Mouse (Mus musculus) midbrain, embryonic 16.5 days (tissue): ENCODE results near the gene Cstf2t. TPM values are rescaled to one million over a fixed set of nuclear protein-coding genes. Genes with fewer than 3 reads are reported as not detected.

Experiments
- ATAC-seq: fragments of 200-750 bp; cut with Nextera tagmentation; 2 replicates; pipeline ENCODE4 v1.8.0; 2017; ENCODE audit warnings: moderate TSS enrichment
- H3K27ac ChIP-seq: fragments of 300-500 bp; sonication (generic); 2 replicates; pipeline ENCODE4 v1.5.1; 2014; ENCODE audit warnings: mild to moderate bottlenecking, low read length, mixed read lengths
- H3K27me3 ChIP-seq: fragments of 300-500 bp; sonication (generic); 2 replicates; pipeline ENCODE4 v1.6.1; 2014; ENCODE audit warnings: low read depth, low read length, mixed read lengths; ENCODE audit not compliant: control insufficient read depth, insufficient read depth
- H3K36me3 ChIP-seq: fragments of 300-500 bp; sonication (generic); 2 replicates; pipeline ENCODE4 v1.6.1; 2014; ENCODE audit warnings: mild to moderate bottlenecking, low read length, moderate library complexity, mixed read lengths; ENCODE audit not compliant: control insufficient read depth, insufficient read depth
- H3K4me1 ChIP-seq: fragments of 300-500 bp; sonication (generic); 2 replicates; pipeline ENCODE4 v1.6.1; 2014; ENCODE audit warnings: mild to moderate bottlenecking, low read length, mixed read lengths; ENCODE audit not compliant: control insufficient read depth, insufficient read depth
- H3K4me2 ChIP-seq: fragments of 300-500 bp; sonication (generic); 2 replicates; pipeline ENCODE4 v1.6.1; 2014; ENCODE audit warnings: mild to moderate bottlenecking, low read length, mixed read lengths
- H3K4me3 ChIP-seq: fragments of 300-500 bp; sonication (generic); 2 replicates; pipeline ENCODE4 v1.5.1; 2014; ENCODE audit warnings: low read depth, mild to moderate bottlenecking, low read length, moderate library complexity, mixed read lengths
- H3K9ac ChIP-seq: fragments of 300-500 bp; sonication (generic); 2 replicates; pipeline ENCODE4 v1.6.1; 2014; ENCODE audit warnings: low read depth, low read length, mixed read lengths
- H3K9me3 ChIP-seq: fragments of 300-500 bp; sonication (generic); replicated peaks from 2 replicates; pipeline ENCODE4 v1.6.1; 2014; ENCODE audit warnings: mild to moderate bottlenecking, low read length, mixed read lengths; ENCODE audit not compliant: control insufficient read depth, poor library complexity, severe bottlenecking
- WGBS: fragments of 180-500 bp; shearing (Covaris S2); extraction: QIAGEN DNeasy Blood & Tissue Kit; methylation state at CpG from one replicate; pipeline ENCODE4 v1.1.7; 2014; 5-methylcytosine and 5-hydroxymethylcytosine counted together
- polyA plus RNA-seq: library from polyadenylated mRNA; unstranded; fragments of >200 nt; fragmentation: Nextera tagmentation; extraction: Ambion mirVana; gene quantifications from 2 replicates; pipeline ENCODE4 v1.2.1, GENCODE M21; 2015

Gene Cstf2t
- polyA plus RNA-seq, 1 experiment from 2014 or later = 78.0 TPM

DNA sequence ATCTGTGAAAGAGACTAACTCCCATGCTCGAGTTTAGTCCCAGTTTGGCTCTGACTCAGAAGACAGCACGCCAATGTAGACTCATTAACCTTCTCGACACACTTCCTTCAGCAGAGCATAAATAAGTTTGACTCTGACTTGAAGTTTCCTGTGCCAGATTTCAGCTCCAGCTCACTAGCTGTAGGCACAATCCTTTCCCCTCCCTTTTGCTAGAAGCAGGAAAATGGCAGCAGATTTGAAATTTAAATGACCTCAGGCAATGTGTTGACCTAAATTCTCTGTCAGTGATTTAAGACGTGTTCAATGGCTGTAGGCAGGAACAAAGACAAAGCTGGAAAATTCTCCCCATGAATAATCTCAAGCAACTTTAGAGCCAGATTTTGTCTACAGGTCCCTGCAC is 32.1 kb downstream of the Cstf2t start:
- Histone ChIP-seq H3K36me3 (no peaks in the 10 kb centered on the region), H3K9me3 (no peaks in the 10 kb centered on the region), H3K27ac (0 out of 2 replicates have a peak overlapping the region, but pooled peaks have one; percentile 47), H3K4me3 (no peak overlapping the region), H3K4me1 (no peaks in the 10 kb centered on the region), H3K9ac (no peak overlapping the region), H3K27me3 (no peaks in the 10 kb centered on the region), H3K4me2 (no peak overlapping the region)
- peak; percentile 36 for ATAC-seq
- 35% methylated on average over 4 of the region's 4 CpGs for WGBS

DNA sequence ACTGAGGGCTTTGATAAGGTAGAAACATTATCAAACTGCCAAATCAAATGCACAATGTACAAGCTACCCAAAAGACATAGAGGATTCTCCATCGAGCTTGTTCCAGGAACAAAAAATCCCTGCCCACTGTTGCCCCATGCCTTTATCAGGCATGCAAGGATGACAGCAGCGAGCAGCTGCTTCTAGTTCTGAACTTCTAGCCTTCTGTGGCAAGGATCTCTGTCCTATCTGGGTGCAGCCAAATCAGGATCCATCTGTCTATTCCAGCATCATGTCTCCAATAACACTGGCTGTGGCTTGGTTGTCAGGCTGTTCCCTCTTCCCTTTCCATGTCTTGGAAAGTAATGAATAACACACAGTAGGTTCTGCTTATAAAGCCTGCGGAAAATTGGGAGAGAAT is 42.0 kb downstream of the Cstf2t start:
- no peaks in the 10 kb centered on the region for H3K9me3 ChIP-seq
- no peak overlapping the region for H3K4me3 ChIP-seq
- ATAC-seq = no peak
- 85% methylated on average over 3 of the region's 3 CpGs for WGBS
- H3K4me2 ChIP-seq = no peak overlapping the region
- no peak overlapping the region for H3K27ac ChIP-seq
- H3K27me3 ChIP-seq = no peaks in the 10 kb centered on the region
- H3K36me3 ChIP-seq = no peaks in the 10 kb centered on the region
- no peak overlapping the region for H3K9ac ChIP-seq
- no peaks in the 10 kb centered on the region for H3K4me1 ChIP-seq

DNA sequence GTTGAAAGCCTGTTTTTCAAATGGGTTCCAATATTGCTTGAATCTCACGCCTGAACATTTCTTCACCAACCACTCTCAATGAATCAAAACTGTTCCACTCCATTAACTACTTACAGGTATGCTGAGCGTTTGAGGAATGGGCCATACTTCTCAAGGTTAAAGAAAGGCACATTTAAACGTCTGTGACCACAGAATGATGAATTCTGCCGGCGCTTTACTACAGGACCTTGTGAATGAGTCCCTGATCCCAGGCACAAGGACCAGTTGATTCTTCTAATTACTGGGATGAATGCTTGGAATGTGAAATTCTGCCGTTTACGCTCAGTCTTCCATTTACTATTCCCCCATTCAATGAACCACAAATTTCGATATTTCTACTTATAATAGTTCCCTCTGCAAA is 50.0 kb downstream of the Cstf2t start:
- Histone ChIP-seq H3K4me2 (no peak overlapping the region), H3K9ac (no peak overlapping the region), H3K9me3 (no peaks in the 10 kb centered on the region), H3K4me3 (no peak overlapping the region), H3K27ac (no peak overlapping the region), H3K36me3 (no peaks in the 10 kb centered on the region), H3K4me1 (no peaks in the 10 kb centered on the region), H3K27me3 (no peaks in the 10 kb centered on the region)
- 86% methylated on average over 8 of the region's 8 CpGs for WGBS
- ATAC-seq = no peak

DNA sequence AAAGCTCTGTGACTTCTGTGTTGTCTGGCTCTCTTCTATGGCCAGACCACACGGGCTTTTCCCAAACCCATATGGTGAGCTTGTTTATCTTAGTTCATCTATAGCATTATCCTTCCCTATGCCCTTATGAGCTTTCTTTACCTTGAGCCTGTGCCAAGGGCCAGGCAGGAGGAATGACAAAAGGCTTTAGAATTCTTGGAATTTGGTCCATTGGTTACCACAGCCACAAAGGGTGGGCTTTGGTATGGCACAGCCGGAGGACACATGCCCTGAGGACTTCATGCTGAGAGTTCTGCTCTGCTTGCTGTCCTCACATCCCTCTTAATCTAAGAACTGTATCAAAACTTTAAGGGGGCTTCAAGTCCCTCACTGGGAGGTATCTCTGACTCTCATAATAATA is 53.7 kb downstream of the Cstf2t start:
- Histone ChIP-seq H3K9me3 (no peaks in the 10 kb centered on the region), H3K4me1 (no peaks in the 10 kb centered on the region), H3K27ac (no peak overlapping the region), H3K4me3 (no peak overlapping the region), H3K9ac (no peak overlapping the region), H3K27me3 (no peaks in the 10 kb centered on the region), H3K4me2 (no peak overlapping the region), H3K36me3 (no peaks in the 10 kb centered on the region)
- no peak for ATAC-seq
- 2% methylated on average over 2 of the region's 2 CpGs for WGBS
